Mouse (Mus musculus): ENCODE measurements around the gene 4930469K13Rik. TPM values are rescaled to one million over a fixed set of nuclear protein-coding genes. Genes with fewer than 3 reads are reported as not detected.

Gene 4930469K13Rik
- polyA plus RNA-seq, 1 experiment: not detected

GRCm38 (mm10) chr11:34056715-34057114, 41.6 kb downstream of the 4930469K13Rik start:
- peaks cover 8% of the 10 kb centered on the region for H3K4me1 ChIP-seq (ENCODE audit: control insufficient read depth, insufficient read depth, low read length)
- 64% methylated on average over 1 of the region's 1 CpGs for WGBS
- TF ChIP-seq POLR2A (IDR thresholded peaks at IDR 0.05; ENCODE audit: borderline replicate concordance, control insufficient read depth, low read depth, low read length) (no peak), CTCF (IDR thresholded peaks at IDR 0.05; ENCODE audit: control insufficient read depth, insufficient read depth, low read length) (no peak)
- H3K4me3 ChIP-seq (replicated peaks; ENCODE audit: control insufficient read depth, low read depth, low read length): no peak overlapping the region
- no peak overlapping the region for H3K27ac ChIP-seq (ENCODE audit: control insufficient read depth, insufficient read depth, low read depth, low read length, poor library complexity)

GRCm38 (mm10) chr11:34054031-34054727, 44.2 kb downstream of the 4930469K13Rik start:
- Histone ChIP-seq H3K4me1 (ENCODE audit: control insufficient read depth, insufficient read depth, low read length) (peaks cover 9% of the 10 kb centered on the region), H3K27ac (ENCODE audit: control insufficient read depth, insufficient read depth, low read depth, low read length, poor library complexity) (peak overlapping the region; percentile 60; the same call in 1 of the 2 replicates), H3K4me3 (replicated peaks; ENCODE audit: control insufficient read depth, low read depth, low read length) (no peak overlapping the region)
- 59% methylated on average over 7 of the region's 7 CpGs for WGBS
- TF ChIP-seq POLR2A (IDR thresholded peaks at IDR 0.05; ENCODE audit: borderline replicate concordance, control insufficient read depth, low read depth, low read length): no peak
- TF ChIP-seq CTCF (IDR thresholded peaks at IDR 0.05; ENCODE audit: control insufficient read depth, insufficient read depth, low read length): no peak

- 37% methylated on average over 6 of the region's 6 CpGs for WGBS
- no peak overlapping the region for H3K4me3 ChIP-seq (replicated peaks; ENCODE audit: control insufficient read depth, low read depth, low read length)
- peaks cover 9% of the 10 kb centered on the region for H3K4me1 ChIP-seq (ENCODE audit: control insufficient read depth, insufficient read depth, low read length)
- TF ChIP-seq POLR2A (IDR thresholded peaks at IDR 0.05; ENCODE audit: borderline replicate concordance, control insufficient read depth, low read depth, low read length) (no peak), CTCF (IDR thresholded peaks at IDR 0.05; ENCODE audit: control insufficient read depth, insufficient read depth, low read length) (no peak)
- H3K27ac ChIP-seq (ENCODE audit: control insufficient read depth, insufficient read depth, low read depth, low read length, poor library complexity): peak overlapping the region; percentile 28; the same call in 1 of the 2 replicates
Measured at GRCm38 (mm10) chr11:34053031-34053818, 45.1 kb downstream of the 4930469K13Rik start.

- 4% methylated on average over 2 of the region's 2 CpGs for WGBS
- Histone ChIP-seq H3K4me3 (replicated peaks; ENCODE audit: control insufficient read depth, low read depth, low read length) (no peak overlapping the region), H3K27ac (ENCODE audit: control insufficient read depth, insufficient read depth, low read depth, low read length, poor library complexity) (no peak overlapping the region), H3K4me1 (ENCODE audit: control insufficient read depth, insufficient read depth, low read length) (peaks cover 12% of the 10 kb centered on the region)
- no peak for TF ChIP-seq CTCF (IDR thresholded peaks at IDR 0.05; ENCODE audit: control insufficient read depth, insufficient read depth, low read length)
- no peak for TF ChIP-seq POLR2A (IDR thresholded peaks at IDR 0.05; ENCODE audit: borderline replicate concordance, control insufficient read depth, low read depth, low read length)
Measured at GRCm38 (mm10) chr11:34050643-34051042, 47.7 kb downstream of the 4930469K13Rik start.

GRCm38 (mm10) chr11:34050063-34050462, 48.3 kb downstream of the 4930469K13Rik start:
- no peak for TF ChIP-seq CTCF (IDR thresholded peaks at IDR 0.05; ENCODE audit: control insufficient read depth, insufficient read depth, low read length)
- H3K4me1 ChIP-seq (ENCODE audit: control insufficient read depth, insufficient read depth, low read length): peaks cover 13% of the 10 kb centered on the region
- H3K27ac ChIP-seq (ENCODE audit: control insufficient read depth, insufficient read depth, low read depth, low read length, poor library complexity): no peak overlapping the region
- peak overlapping the region; percentile 24 for H3K4me3 ChIP-seq (replicated peaks; ENCODE audit: control insufficient read depth, low read depth, low read length)
- 53% methylated on average over 1 of the region's 1 CpGs for WGBS

GRCm38 (mm10) chr11:34049125-34049379, 49.3 kb downstream of the 4930469K13Rik start:
- no peak for TF ChIP-seq CTCF (IDR thresholded peaks at IDR 0.05; ENCODE audit: control insufficient read depth, insufficient read depth, low read length)
- no peak for TF ChIP-seq POLR2A (IDR thresholded peaks at IDR 0.05; ENCODE audit: borderline replicate concordance, control insufficient read depth, low read depth, low read length)
- Histone ChIP-seq H3K4me3 (replicated peaks; ENCODE audit: control insufficient read depth, low read depth, low read length) (peak overlapping the region; percentile 60), H3K27ac (ENCODE audit: control insufficient read depth, insufficient read depth, low read depth, low read length, poor library complexity) (no peak overlapping the region; the same call in 1 of the 2 replicates), H3K4me1 (ENCODE audit: control insufficient read depth, insufficient read depth, low read length) (peaks cover 11% of the 10 kb centered on the region)
- 66% methylated on average over 1 of the region's 1 CpGs for WGBS

- H3K4me1 ChIP-seq (ENCODE audit: control insufficient read depth, insufficient read depth, low read length): peaks cover 10% of the 10 kb centered on the region
- TF ChIP-seq CTCF (IDR thresholded peaks at IDR 0.05; ENCODE audit: control insufficient read depth, insufficient read depth, low read length) (no peak), POLR2A (IDR thresholded peaks at IDR 0.05; ENCODE audit: borderline replicate concordance, control insufficient read depth, low read depth, low read length) (no peak)
Measured at GRCm38 (mm10) chr11:34048375-34049124, 49.8 kb downstream of the 4930469K13Rik start.

GRCm38 (mm10) chr11:34047542-34047937, 50.8 kb downstream of the 4930469K13Rik start:
- Histone ChIP-seq H3K4me1 (ENCODE audit: control insufficient read depth, insufficient read depth, low read length) (peaks cover 12% of the 10 kb centered on the region), H3K4me3 (replicated peaks; ENCODE audit: control insufficient read depth, low read depth, low read length) (peak overlapping the region; percentile 97), H3K27ac (ENCODE audit: control insufficient read depth, insufficient read depth, low read depth, low read length, poor library complexity) (peak overlapping the region; percentile 84; the same call in 1 of the 2 replicates)
- TF ChIP-seq POLR2A (IDR thresholded peaks at IDR 0.05; ENCODE audit: borderline replicate concordance, control insufficient read depth, low read depth, low read length) (no peak), CTCF (IDR thresholded peaks at IDR 0.05; ENCODE audit: control insufficient read depth, insufficient read depth, low read length) (no peak)
- WGBS: 4% methylated on average over 5 of the region's 5 CpGs

More at GRCm38 (mm10) chr11:34048375-34049124, 49.8 kb downstream of the 4930469K13Rik start:
- 38% methylated on average over 8 of the region's 8 CpGs for WGBS
- Histone ChIP-seq H3K27ac (ENCODE audit: control insufficient read depth, insufficient read depth, low read depth, low read length, poor library complexity) (no peak overlapping the region; the same call in 1 of the 2 replicates), H3K4me3 (replicated peaks; ENCODE audit: control insufficient read depth, low read depth, low read length) (peak overlapping the region; percentile 97)
